Mouse (Mus musculus) intestine, embryonic 14.5 days (tissue): Measurements from ENCODE around the gene Dcps. TPM values are rescaled to one million over a fixed set of nuclear protein-coding genes. Genes with fewer than 3 reads are reported as not detected.

Experiments
- ATAC-seq: fragments of 200-750 bp; cut with Nextera tagmentation; replicated peaks from 2 replicates; pipeline ENCODE4 v1.8.0; 2017; ENCODE audit warnings: low read depth, moderate number of reproducible peaks, moderate TSS enrichment, moderate library complexity; ENCODE audit not compliant: low FRiP score, low TSS enrichment
- DNase-seq: peaks from one replicate; pipeline ENCODE4 v3.0.0-alpha.2; 2018; ENCODE audit warnings: low spot score
- H3K27ac ChIP-seq: fragments of 300-500 bp; sonication (generic); 2 replicates; pipeline ENCODE4 v1.5.1; 2014; ENCODE audit warnings: low read depth, mild to moderate bottlenecking, control low read depth
- H3K27me3 ChIP-seq: fragments of 300-500 bp; sonication (generic); replicated peaks from 2 replicates; pipeline ENCODE4 v1.6.1; 2014; ENCODE audit warnings: low read length, control low read depth; ENCODE audit not compliant: control insufficient read depth, insufficient read depth
- H3K36me3 ChIP-seq: fragments of 300-500 bp; sonication (generic); 2 replicates; pipeline ENCODE4 v1.6.1; 2014; ENCODE audit warnings: low read length, control low read depth; ENCODE audit not compliant: control insufficient read depth, insufficient read depth
- H3K4me1 ChIP-seq: fragments of 300-500 bp; sonication (generic); replicated peaks from 2 replicates; pipeline ENCODE4 v1.6.1; 2014; ENCODE audit warnings: low read length, control low read depth, mixed read lengths; ENCODE audit not compliant: control insufficient read depth, insufficient read depth
- H3K4me2 ChIP-seq: fragments of 300-500 bp; sonication (generic); 2 replicates; pipeline ENCODE4 v1.6.1; 2014; ENCODE audit warnings: low read length
- H3K4me3 ChIP-seq: fragments of 300-500 bp; sonication (generic); 2 replicates; pipeline ENCODE4 v1.5.1; 2014; ENCODE audit warnings: low read depth, low read length, control low read depth, mixed read lengths
- H3K9ac ChIP-seq: fragments of 300-500 bp; sonication (generic); 2 replicates; pipeline ENCODE4 v1.6.1; 2014; ENCODE audit warnings: mild to moderate bottlenecking, low read length
- H3K9me3 ChIP-seq: fragments of 300-500 bp; sonication (generic); 2 replicates; pipeline ENCODE4 v1.6.1; 2016; ENCODE audit warnings: low read length, control low read depth; ENCODE audit not compliant: control insufficient read depth
- WGBS: fragments of 180-500 bp; shearing (Covaris S2); extraction: QIAGEN DNeasy Blood & Tissue Kit; methylation state at CpG from one replicate; pipeline ENCODE4 v1.1.7; 2014; 5-methylcytosine and 5-hydroxymethylcytosine counted together
- polyA plus RNA-seq: library from polyadenylated mRNA; unstranded; fragments of >200 nt; fragmentation: Nextera tagmentation; extraction: Ambion mirVana; gene quantifications from 2 replicates; pipeline ENCODE4 v1.2.1, GENCODE M21; 2014

The Dcps gene
- polyA plus RNA-seq, 1 experiment from 2014 or later: 85.7 TPM

GRCm38 (mm10) chr9:35105438-35105837, 70.4 kb downstream of the Dcps start:
- no peak overlapping the region for H3K9ac ChIP-seq
- H3K9me3 ChIP-seq: no peaks in the 10 kb centered on the region
- peak; percentile 24; the same call in 1 of the 2 replicates for ATAC-seq
- no peak for DNase-seq
- no peak overlapping the region for H3K4me3 ChIP-seq
- WGBS: 58% methylated on average over 2 of the region's 2 CpGs
- no peak overlapping the region for H3K4me2 ChIP-seq
- peaks cover 8% of the 10 kb centered on the region for H3K4me1 ChIP-seq
- no peaks in the 10 kb centered on the region for H3K27me3 ChIP-seq
- H3K27ac ChIP-seq: 0 out of 2 replicates have a peak overlapping the region, but pooled peaks have one; percentile 29
- H3K36me3 ChIP-seq: no peaks in the 10 kb centered on the region

DNA sequence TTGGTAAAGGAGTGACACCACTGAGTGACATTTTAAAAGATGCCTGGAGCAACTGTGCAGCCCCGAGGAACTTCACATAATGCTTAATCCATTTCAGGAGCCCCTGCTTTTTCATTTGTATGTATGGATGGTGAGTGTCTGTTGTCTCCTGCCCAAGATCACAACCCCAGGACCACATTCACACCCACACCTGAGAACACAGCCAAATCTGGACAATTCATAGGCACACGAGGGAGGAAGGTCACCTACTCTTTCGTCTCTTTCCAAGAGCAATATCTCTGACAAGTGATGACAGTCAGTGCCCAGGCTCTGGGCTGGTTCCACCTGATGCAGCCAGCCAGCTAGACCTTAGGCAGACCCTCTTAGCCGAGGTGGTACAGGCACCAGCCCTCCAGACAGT, 71.2 kb downstream of the Dcps start:
- Histone ChIP-seq H3K27me3 (no peaks in the 10 kb centered on the region), H3K9me3 (no peaks in the 10 kb centered on the region), H3K27ac (no peak overlapping the region), H3K4me2 (no peak overlapping the region), H3K4me3 (no peak overlapping the region), H3K9ac (no peak overlapping the region), H3K36me3 (no peaks in the 10 kb centered on the region), H3K4me1 (peaks cover 8% of the 10 kb centered on the region)
- no peak for ATAC-seq
- WGBS: 85% methylated on average over 4 of the region's 4 CpGs
- DNase-seq: no peak

GRCm38 (mm10) chr9:35098762-35099161, 77.1 kb downstream of the Dcps start:
- no peaks in the 10 kb centered on the region for H3K27me3 ChIP-seq
- DNase-seq (no peak), ATAC-seq (no peak)
- H3K9ac ChIP-seq: no peak overlapping the region
- H3K4me2 ChIP-seq: no peak overlapping the region
- H3K36me3 ChIP-seq: no peaks in the 10 kb centered on the region
- no peak overlapping the region for H3K27ac ChIP-seq
- no peaks in the 10 kb centered on the region for H3K4me1 ChIP-seq
- H3K4me3 ChIP-seq: no peak overlapping the region
- 83% methylated on average over 4 of the region's 4 CpGs for WGBS
- no peaks in the 10 kb centered on the region for H3K9me3 ChIP-seq

GRCm38 (mm10) chr9:35097901-35098300, 78.0 kb downstream of the Dcps start:
- H3K4me3 ChIP-seq: no peak overlapping the region
- no peaks in the 10 kb centered on the region for H3K36me3 ChIP-seq
- H3K27me3 ChIP-seq: no peaks in the 10 kb centered on the region
- H3K9me3 ChIP-seq: no peaks in the 10 kb centered on the region
- ATAC-seq: no peak
- no peak overlapping the region for H3K27ac ChIP-seq
- 82% methylated on average over 4 of the region's 4 CpGs for WGBS
- no peak overlapping the region for H3K4me2 ChIP-seq
- H3K4me1 ChIP-seq: no peaks in the 10 kb centered on the region
- no peak for DNase-seq
- no peak overlapping the region for H3K9ac ChIP-seq

GRCm38 (mm10) chr9:35095726-35096125, 80.1 kb downstream of the Dcps start:
- Histone ChIP-seq H3K9me3 (no peaks in the 10 kb centered on the region), H3K36me3 (no peaks in the 10 kb centered on the region), H3K4me3 (no peak overlapping the region), H3K9ac (no peak overlapping the region), H3K27ac (no peak overlapping the region), H3K4me1 (no peaks in the 10 kb centered on the region), H3K27me3 (no peaks in the 10 kb centered on the region), H3K4me2 (no peak overlapping the region)
- WGBS: 54% methylated on average over 1 of the region's 1 CpGs
- no peak for DNase-seq
- no peak for ATAC-seq

- H3K9ac ChIP-seq: no peak overlapping the region
- ATAC-seq (no peak), DNase-seq (no peak)
- no peak overlapping the region for H3K4me3 ChIP-seq
- H3K4me1 ChIP-seq: no peaks in the 10 kb centered on the region
- no peaks in the 10 kb centered on the region for H3K9me3 ChIP-seq
- H3K27ac ChIP-seq: no peak overlapping the region
- 86% methylated on average over 3 of the region's 3 CpGs for WGBS
- H3K36me3 ChIP-seq: no peaks in the 10 kb centered on the region
- no peak overlapping the region for H3K4me2 ChIP-seq
- no peaks in the 10 kb centered on the region for H3K27me3 ChIP-seq
These were observed 82.5 kb downstream of the Dcps start for GRCm38 (mm10) chr9:35093350-35093749.

- Histone ChIP-seq H3K4me2 (no peak overlapping the region), H3K27me3 (no peaks in the 10 kb centered on the region), H3K36me3 (no peaks in the 10 kb centered on the region), H3K9ac (no peak overlapping the region), H3K27ac (no peak overlapping the region), H3K4me1 (no peaks in the 10 kb centered on the region), H3K9me3 (no peaks in the 10 kb centered on the region), H3K4me3 (no peak overlapping the region)
- no peak for ATAC-seq
- WGBS: 94% methylated on average over 2 of the region's 2 CpGs
- no peak for DNase-seq
These were observed 83.0 kb downstream of the Dcps start for GRCm38 (mm10) chr9:35092904-35093303.

Other genes starting within 250 kb of the Dcps start
- gene St3gal4, start 56.8 kb downstream of the Dcps start, polyA plus RNA-seq: 28.9 and 34.1 TPM in 2 replicates
- gene Srpr, start 24.1 kb upstream of the Dcps start, polyA plus RNA-seq: 132 TPM in 2 replicates
- 13.8 and 14.1 TPM in 2 replicates for gene Tirap, start 24.2 kb upstream of the Dcps start, polyA plus RNA-seq
- gene Foxred1, start 35.0 kb upstream of the Dcps start, polyA plus RNA-seq: 39.9 and 40.9 TPM in 2 replicates
- 43.1 and 43.2 TPM in 2 replicates for gene Fam118b, start 91.7 kb upstream of the Dcps start, polyA plus RNA-seq
- 29.1 and 37.1 TPM in 2 replicates for gene Rpusd4, start 91.8 kb upstream of the Dcps start, polyA plus RNA-seq
- 9.3 and 11.5 TPM in 2 replicates for gene Cdon, start 245.1 kb upstream of the Dcps start, polyA plus RNA-seq